Mouse (Mus musculus): ENCODE measurements around the gene Rexo1.

Rexo1 gene

GRCm38 (mm10) chr10:80584642-80585552, 23.5 kb upstream of the Rexo1 start:
- DNase-seq (ENCODE audit: low spot score), result no peak

GRCm38 (mm10) chr10:80584045-80584488, 22.7 kb upstream of the Rexo1 start:
- DNase-seq (ENCODE audit: low spot score), result no peak

GRCm38 (mm10) chr10:80583047-80583446, 21.7 kb upstream of the Rexo1 start:
- DNase-seq (ENCODE audit: low spot score), result no peak

- DNase-seq (ENCODE audit: low spot score), result peak; percentile 76
These were observed 17.6 kb upstream of the Rexo1 start for GRCm38 (mm10) chr10:80578911-80579310.

- peak; percentile 86 for DNase-seq (ENCODE audit: low spot score)
These were observed 16.9 kb upstream of the Rexo1 start for GRCm38 (mm10) chr10:80578131-80578750.

- DNase-seq (ENCODE audit: low spot score), result peak; percentile 98
These were observed 16.1 kb upstream of the Rexo1 start, which contains the start of gene Klf16 for GRCm38 (mm10) chr10:80577195-80578130. TSS of gene Klf16 (minus strand) at chr10:80577321.

GRCm38 (mm10) chr10:80576351-80577194, 15.2 kb upstream of the Rexo1 start:
- DNase-seq (ENCODE audit: low spot score), result no peak

GRCm38 (mm10) chr10:80575925-80576324, 14.6 kb upstream of the Rexo1 start:
- DNase-seq (ENCODE audit: low spot score), result no peak

- no peak for DNase-seq (ENCODE audit: low spot score)
These were observed 13.5 kb upstream of the Rexo1 start for GRCm38 (mm10) chr10:80574896-80575295.

GRCm38 (mm10) chr10:80573944-80574343, 12.6 kb upstream of the Rexo1 start:
- DNase-seq (ENCODE audit: low spot score), result no peak

GRCm38 (mm10) chr10:80572477-80572876, 11.1 kb upstream of the Rexo1 start:
- DNase-seq (ENCODE audit: low spot score), result no peak

- DNase-seq (ENCODE audit: low spot score), result peak; percentile 35
These were observed 9.8 kb upstream of the Rexo1 start for GRCm38 (mm10) chr10:80570871-80571836.

GRCm38 (mm10) chr10:80570419-80570818, 9.1 kb upstream of the Rexo1 start:
- DNase-seq (ENCODE audit: low spot score), result no peak

- peak; percentile 79 for DNase-seq (ENCODE audit: low spot score)
These were observed 8.3 kb upstream of the Rexo1 start for GRCm38 (mm10) chr10:80569664-80570066.

GRCm38 (mm10) chr10:80568876-80569275, 7.5 kb upstream of the Rexo1 start:
- no peak for DNase-seq (ENCODE audit: low spot score)

GRCm38 (mm10) chr10:80566375-80567092, 5.2 kb upstream of the Rexo1 start:
- peak; percentile 89 for DNase-seq (ENCODE audit: low spot score)

- no peak for DNase-seq (ENCODE audit: low spot score)
These were observed 739 bp downstream of the Rexo1 start for GRCm38 (mm10) chr10:80560621-80561020.

GRCm38 (mm10) chr10:80559431-80559830, 1.9 kb downstream of the Rexo1 start:
- no peak for DNase-seq (ENCODE audit: low spot score)

- DNase-seq (ENCODE audit: low spot score), result peak; percentile 76
These were observed 3.9 kb downstream of the Rexo1 start for GRCm38 (mm10) chr10:80557346-80557965.
